Mouse (Mus musculus) olfactory bulb, adult 2 months (tissue): ENCODE data around the gene Pnpla6. TPM values are rescaled to one million over a fixed set of nuclear protein-coding genes. Genes with fewer than 3 reads are reported as not detected.

Source experiments
- H3K27ac ChIP-seq: fragments of 200-500 bp; 2 replicates; pipeline ENCODE4 v1.5.1; 2012; ENCODE audit warnings: low read depth, low read length; ENCODE audit not compliant: insufficient read depth
- H3K4me1 ChIP-seq: fragments of 200-500 bp; 2 replicates; pipeline ENCODE4 v1.6.1; 2012; ENCODE audit warnings: low read length; ENCODE audit not compliant: control insufficient read depth, insufficient read depth
- H3K4me3 ChIP-seq: fragments of 200-500 bp; 2 replicates; pipeline ENCODE4 v1.5.1; 2012; ENCODE audit warnings: mild to moderate bottlenecking, low read depth, low read length, moderate library complexity; ENCODE audit not compliant: insufficient read depth
- CTCF ChIP-seq: fragments of 200-500 bp; IDR thresholded peaks from 2 replicates; pipeline ENCODE4 v1.5.1; 2012; ENCODE audit warnings: low read depth, mild to moderate bottlenecking, low read length, moderate library complexity; ENCODE audit not compliant: insufficient read depth
- POLR2A ChIP-seq: fragments of 200-500 bp; IDR thresholded peaks from 2 replicates; pipeline ENCODE4 v1.6.1; 2012; ENCODE audit warnings: mild to moderate bottlenecking, low read depth, low read length, moderate library complexity; ENCODE audit not compliant: insufficient read depth
- WGBS: fragments of 180-500 bp; shearing (Covaris S2); methylation state at CpG from one replicate; pipeline ENCODE4 v1.1.7; 2018; 5-methylcytosine and 5-hydroxymethylcytosine counted together
- polyA plus RNA-seq: library from polyadenylated mRNA; stranded (reverse); fragments of >200 nt; gene quantifications from 2 replicates; pipeline ENCODE4 v1.2.4, GENCODE M21; 2012; ENCODE audit warnings: low replicate concordance; ENCODE audit not compliant: missing spikeins, insufficient read depth, insufficient read length

Gene Pnpla6
- polyA plus RNA-seq, 1 experiment: not detected

DNA sequence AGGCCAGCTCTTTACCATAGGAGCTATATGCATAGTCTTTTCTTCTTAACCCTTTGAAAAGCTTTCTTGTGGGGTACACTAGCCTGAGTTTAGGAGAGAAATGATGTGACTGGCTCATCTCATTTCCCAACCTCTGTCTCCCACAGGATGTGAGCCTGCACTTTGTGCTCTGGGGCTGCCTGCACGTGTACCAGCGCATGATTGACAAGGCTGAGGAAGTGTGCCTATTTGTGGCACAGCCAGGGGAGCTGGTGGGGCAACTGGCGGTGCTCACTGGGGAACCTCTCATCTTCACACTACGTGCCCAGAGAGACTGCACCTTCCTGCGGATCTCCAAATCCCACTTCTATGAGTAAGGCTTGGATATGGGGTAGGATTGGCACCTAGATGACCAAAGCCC, 15.6 kb downstream of the Pnpla6 start:
- Histone ChIP-seq H3K27ac (no peak overlapping the region), H3K4me3 (no peak overlapping the region), H3K4me1 (no peaks in the 10 kb centered on the region)
- 87% methylated on average over 5 of the region's 5 CpGs for WGBS
- no peak for TF ChIP-seq POLR2A
- TF ChIP-seq CTCF: no peak

DNA sequence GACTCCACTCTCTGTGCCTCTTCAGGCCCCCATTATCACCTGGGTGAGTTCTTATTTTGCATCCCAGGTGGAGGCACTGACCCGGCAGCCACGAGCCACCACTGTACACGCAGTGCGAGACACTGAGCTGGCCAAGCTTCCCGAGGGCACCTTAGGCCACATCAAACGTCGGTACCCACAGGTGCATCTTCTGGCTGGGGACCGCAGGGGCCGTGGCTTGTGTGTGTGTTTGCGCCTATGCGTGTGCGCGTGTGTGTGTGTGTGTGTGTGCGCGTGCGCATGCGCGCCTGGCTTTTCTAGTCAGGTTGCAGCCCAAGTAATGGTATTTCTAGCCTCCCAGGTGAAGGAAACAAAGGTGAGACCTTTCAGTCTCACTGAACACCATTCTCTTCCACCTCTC, 16.8 kb downstream of the Pnpla6 start:
- no peak for TF ChIP-seq CTCF
- 0 out of 2 replicates have a peak, but pooled peaks have one; percentile 8 for TF ChIP-seq POLR2A
- Histone ChIP-seq H3K4me3 (no peak overlapping the region), H3K27ac (no peak overlapping the region), H3K4me1 (no peaks in the 10 kb centered on the region)
- 95% methylated on average over 18 of the region's 18 CpGs for WGBS

DNA sequence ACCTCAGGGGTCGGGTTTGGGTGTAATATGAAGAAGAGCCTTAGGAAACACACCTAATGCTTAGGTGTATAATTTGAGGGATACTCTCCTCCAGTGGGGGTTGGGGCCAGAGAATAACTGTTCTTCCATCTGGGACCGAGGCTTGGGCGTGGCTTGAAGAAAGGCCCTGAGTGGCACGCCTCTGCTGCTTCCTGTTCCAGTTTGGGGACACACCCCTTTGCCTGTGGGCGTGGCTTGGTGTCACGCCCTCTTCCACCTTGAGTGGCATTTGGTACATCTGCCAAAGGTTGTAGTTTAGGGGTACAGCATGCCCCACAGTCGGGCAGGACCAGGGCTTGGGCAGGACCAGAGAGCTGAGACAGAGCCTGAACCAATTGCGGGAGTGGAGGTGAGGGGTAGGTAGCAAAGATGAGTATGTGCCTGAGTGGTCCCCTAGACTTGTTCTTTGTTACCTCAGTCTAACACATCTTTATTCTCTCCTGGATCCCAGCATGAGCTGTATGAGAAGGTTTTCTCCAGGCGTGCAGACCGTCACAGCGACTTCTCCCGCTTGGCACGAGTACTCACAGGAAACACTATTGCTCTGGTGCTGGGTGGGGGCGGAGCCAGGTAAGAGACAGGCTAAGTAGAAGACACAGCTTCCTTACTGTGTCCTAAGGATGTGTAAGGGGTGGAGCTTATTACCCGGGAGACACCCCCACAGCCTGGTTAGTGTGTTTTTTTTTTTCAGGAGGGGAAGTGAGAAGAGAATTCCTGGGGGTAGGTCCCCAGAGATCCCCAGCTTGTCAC, 21.1 kb downstream of the Pnpla6 start:
- H3K4me3 ChIP-seq: no peak overlapping the region
- H3K4me1 ChIP-seq: no peaks in the 10 kb centered on the region
- no peak overlapping the region for H3K27ac ChIP-seq
- 72% methylated on average over 15 of the region's 15 CpGs for WGBS
- TF ChIP-seq CTCF (no peak), POLR2A (no peak)

DNA sequence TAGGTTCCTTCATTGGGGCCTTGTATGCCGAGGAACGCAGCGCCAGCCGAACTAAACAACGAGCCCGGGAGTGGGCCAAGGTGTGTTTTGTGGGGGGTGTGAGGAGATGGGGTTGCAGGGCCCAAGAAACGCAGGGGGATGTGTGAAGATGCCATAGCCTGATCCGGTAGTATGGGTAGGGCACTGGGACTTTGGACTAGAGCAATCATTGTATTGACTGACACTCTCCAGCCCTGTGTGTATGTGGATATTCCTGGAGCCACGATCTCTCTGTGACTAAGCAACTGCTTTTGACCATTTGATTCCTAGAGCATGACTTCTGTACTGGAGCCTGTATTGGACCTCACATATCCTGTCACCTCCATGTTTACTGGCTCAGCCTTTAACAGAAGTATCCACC, 21.8 kb downstream of the Pnpla6 start:
- no peak overlapping the region for H3K4me3 ChIP-seq
- no peak overlapping the region for H3K27ac ChIP-seq
- TF ChIP-seq CTCF: no peak
- no peak for TF ChIP-seq POLR2A
- H3K4me1 ChIP-seq: no peaks in the 10 kb centered on the region
- WGBS: 97% methylated on average over 9 of the region's 9 CpGs

DNA sequence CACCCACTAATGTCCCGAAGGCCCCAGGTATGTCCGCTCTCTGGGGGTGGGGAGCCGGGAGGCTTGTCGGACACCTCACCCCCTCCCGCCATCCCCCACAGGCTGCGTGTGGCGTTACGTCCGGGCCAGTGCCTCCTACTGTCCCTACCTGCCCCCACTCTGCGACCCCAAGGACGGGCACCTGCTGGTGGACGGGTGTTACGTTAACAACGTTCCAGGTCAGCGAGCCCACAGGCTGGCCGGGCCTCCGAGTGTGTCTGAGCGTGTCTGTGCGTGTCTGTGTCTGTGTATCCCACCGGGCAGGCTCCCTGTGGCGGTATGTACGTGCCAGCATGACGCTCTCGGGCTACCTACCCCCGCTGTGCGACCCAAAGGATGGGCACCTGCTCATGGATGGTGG, 22.5 kb downstream of the Pnpla6 start:
- Histone ChIP-seq H3K4me3 (no peak overlapping the region), H3K27ac (no peak overlapping the region), H3K4me1 (no peaks in the 10 kb centered on the region)
- WGBS: 96% methylated on average over 26 of the region's 26 CpGs
- TF ChIP-seq CTCF (no peak), POLR2A (no peak)

DNA sequence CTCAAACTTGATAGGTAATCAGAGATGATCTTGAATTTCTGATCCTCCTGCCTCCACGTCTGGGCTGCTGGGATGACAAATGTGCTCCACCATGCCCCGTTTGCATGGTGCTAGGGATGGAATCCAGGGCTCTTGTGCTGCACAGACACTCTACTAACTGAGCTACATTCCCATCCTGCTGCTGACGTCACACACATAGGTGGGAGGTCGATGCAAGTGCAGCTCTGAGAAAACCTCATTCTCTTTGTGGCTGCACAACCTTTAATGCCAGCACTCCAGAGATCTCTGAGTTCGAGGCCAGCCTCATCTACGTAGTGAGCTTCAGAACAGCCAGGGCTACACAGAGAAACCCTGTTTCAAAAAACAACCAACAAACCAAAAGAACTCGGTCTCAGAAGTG, 24.0 kb downstream of the Pnpla6 start:
- Histone ChIP-seq H3K4me1 (no peaks in the 10 kb centered on the region), H3K4me3 (no peak overlapping the region), H3K27ac (no peak overlapping the region)
- TF ChIP-seq POLR2A (no peak), CTCF (no peak)
- 89% methylated on average over 7 of the region's 7 CpGs for WGBS

DNA sequence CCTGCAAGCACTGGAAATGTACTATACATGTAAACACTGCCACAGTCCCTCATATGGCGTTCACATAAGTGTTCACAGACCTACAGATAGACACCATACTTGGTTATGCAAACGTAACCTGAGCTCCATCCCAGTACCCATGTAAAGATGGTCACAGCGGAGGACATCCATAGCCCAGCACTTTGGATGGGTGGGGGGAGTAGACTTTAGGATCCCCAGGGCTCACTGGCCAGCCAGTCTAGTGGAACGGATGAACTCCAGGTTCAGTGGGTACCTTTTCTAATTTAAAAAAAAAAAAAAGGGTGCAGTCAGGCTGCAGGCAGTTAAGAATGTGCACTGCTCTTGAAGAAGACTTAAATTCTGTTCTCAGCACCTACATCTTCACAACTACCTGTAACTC, 24.9 kb downstream of the Pnpla6 start:
- 95% methylated on average over 4 of the region's 4 CpGs for WGBS

DNA sequence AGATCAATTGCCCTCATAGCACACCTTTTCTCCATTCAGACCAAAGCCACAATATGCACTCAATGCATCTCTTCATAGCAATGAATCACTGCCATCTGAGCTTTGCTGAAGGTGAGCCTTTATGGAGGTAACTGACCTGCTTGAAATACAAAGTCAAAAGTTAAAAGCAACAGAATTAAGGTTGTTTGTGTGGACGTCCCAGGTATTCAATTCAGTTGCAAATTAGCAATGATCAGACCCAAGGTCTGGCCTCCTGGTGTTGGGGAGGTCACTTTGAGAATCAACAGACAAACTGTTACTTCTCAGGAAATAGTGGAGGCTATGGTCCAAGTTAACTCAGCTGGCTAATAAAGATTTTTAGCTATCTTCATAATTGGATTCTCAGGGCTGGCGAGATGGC, 31.3 kb downstream of the Pnpla6 start:
- no peak overlapping the region for H3K27ac ChIP-seq

More for the DNA sequence above, 24.9 kb downstream of the Pnpla6 start:
- no peaks in the 10 kb centered on the region for H3K4me1 ChIP-seq
- H3K4me3 ChIP-seq: no peak overlapping the region
- TF ChIP-seq POLR2A (no peak), CTCF (no peak)
- no peak overlapping the region for H3K27ac ChIP-seq

DNA sequence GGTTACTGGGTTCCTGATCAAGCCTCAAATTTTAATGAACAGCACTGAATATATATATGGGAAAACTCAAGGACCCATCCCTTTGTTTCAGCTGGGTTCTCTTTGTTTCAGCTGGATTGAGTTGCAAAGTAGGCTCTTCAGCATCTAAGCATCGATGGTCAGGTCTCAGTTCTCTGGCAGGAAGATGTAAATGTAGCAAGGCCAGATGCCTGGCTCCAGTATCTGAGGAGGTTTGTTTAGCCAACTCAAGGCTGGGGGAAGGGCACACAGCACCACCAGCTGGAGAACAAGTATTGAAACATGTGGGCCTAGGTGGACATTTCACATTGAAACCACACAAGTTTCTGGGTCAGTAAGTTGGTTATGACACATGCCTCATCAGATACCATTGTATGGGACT, 37.1 kb downstream of the Pnpla6 start:
- WGBS: 73% methylated on average over 1 of the region's 1 CpGs
- Histone ChIP-seq H3K27ac (no peak overlapping the region), H3K4me3 (no peak overlapping the region), H3K4me1 (no peaks in the 10 kb centered on the region)
- TF ChIP-seq POLR2A (no peak), CTCF (no peak)

More for the DNA sequence above, 31.3 kb downstream of the Pnpla6 start:
- no peak overlapping the region for H3K4me3 ChIP-seq
- 92% methylated on average over 2 of the region's 2 CpGs for WGBS
- TF ChIP-seq POLR2A: no peak
- no peak for TF ChIP-seq CTCF
- H3K4me1 ChIP-seq: no peaks in the 10 kb centered on the region

DNA sequence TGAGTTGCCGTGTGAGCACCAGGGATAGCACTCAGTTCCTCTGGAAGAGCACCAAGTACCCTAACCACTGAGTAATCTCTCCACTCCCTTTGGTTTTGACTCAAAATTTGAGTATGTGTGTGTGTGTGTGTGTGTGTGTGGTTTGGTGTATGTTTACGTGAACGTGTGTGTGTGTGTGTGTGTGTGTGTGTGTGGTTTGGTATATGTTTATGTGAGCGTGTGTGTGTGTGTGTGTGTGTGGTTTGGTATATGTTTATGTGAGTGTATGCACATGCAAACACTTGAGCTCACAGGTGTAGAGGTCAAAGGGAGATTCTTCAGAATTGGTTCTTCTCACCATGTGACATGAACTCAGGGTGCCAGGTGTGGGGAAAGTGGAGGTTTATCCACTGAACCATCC, 40.9 kb downstream of the Pnpla6 start:
- Histone ChIP-seq H3K27ac (no peak overlapping the region), H3K4me3 (no peak overlapping the region), H3K4me1 (no peaks in the 10 kb centered on the region)
- 63% methylated on average over 4 of the region's 4 CpGs for WGBS
- TF ChIP-seq CTCF (no peak), POLR2A (no peak)
